Mouse (Mus musculus): ENCODE measurements at regions not wholly inside any gene's neighbourhood (a gene's known extent, or its start where the extent isn't known, plus 50 kb on each side); places are given as distances from the start of the nearest gene placed in this dataset.

DNA sequence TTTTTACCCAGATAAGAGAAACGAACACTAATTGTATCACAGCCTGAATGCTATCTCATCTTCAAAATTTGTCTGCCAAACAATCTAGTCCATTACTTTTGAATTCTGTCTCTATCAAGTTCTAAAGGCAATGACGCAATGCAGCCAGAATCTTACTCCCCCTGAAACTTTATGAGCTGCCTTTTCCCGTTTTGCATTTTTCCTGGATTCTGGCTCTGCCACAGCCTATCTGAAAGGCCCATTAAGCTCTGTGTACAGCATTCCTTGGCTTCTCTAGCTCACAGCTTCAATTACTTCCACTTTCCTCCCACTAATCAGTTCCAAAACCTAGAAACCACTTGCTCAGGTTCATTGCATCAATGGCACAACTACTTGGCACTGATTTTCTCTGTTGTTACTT lies 298.0 kb upstream of the Ppfia2 start:
- TF ChIP-seq CTCF (IDR thresholded peaks at IDR 0.05; ENCODE audit: borderline replicate concordance, insufficient read depth, low read depth, low read length) (no peak), POLR2A (IDR thresholded peaks at IDR 0.05; ENCODE audit: borderline replicate concordance, insufficient read depth, low read length) (no peak)
